Mouse (Mus musculus): ENCODE results near the gene Rnf6.
"Not testable (repeated sequence)": the region's sequence is repeated elsewhere in the genome, so short reads cannot be mapped to it uniquely, and the experiment has no call there.

DNA sequence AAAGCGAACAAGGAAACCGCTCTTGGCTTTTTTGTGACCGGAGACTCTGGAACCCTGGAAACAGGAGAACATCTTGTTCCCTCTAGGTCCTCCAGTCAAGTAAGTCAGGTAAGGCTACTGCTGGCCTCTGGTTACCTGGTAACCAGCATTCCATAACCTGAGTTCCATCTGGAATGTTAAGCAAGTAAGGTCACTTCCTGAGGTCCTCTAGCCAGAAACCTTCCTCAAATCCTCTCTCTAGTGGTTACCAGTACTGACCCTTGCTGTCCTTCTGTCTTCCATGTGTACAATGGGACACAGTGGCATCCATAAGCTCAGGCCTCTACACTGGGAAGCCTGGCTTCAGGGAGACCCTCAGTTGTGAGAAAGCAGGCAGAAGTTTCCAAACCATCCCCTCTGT lies 60.9 kb downstream of the Rnf6 start, which contains the start of gene Gm5565:
- TF ChIP-seq CTCF, EP300 (IDR thresholded peaks at IDR 0.05): not testable (repeated sequence)

All from lung, postnatal 0 days (tissue).